Mouse (Mus musculus): ENCODE results near the gene Pglyrp2.
A peak's percentile ranks its signal among the peaks of the same experiment; 100 is the strongest.

Pglyrp2 gene

DNA sequence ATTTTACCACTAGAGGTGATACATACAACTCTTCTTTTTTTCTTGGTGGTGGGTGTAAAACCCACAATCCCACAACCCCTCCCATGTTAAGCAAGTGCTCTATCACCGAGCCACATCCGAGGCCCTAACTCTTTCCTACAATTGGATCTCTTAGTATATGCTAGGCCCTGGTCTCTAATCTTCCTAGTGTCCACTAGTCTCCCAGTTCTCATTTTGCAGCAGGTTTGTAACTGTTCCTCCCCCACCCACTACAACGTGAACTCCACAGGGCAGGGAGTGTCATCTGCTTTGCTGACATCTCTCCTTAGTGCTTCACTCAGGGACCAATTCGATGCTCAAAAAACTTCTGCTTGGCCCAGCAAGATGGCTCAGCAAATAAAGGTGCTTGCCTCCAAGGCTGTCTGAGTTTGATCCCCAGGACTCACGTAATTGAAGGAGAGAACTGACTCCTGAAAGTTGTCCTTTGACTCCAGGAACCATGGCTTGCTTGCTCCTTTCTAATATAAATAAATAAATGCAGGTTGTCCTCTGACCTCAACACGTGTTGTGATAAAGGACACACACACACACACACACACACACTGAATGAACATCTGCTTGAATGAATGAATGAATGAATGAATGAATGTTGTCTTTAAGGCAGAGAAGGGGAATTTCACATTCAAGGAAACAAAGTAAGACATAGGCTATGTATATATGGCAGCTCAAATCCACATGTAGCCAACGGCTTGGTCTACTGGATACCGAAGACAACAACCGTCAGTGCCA lies 21.8 kb downstream of the Pglyrp2 start:
- DNase-seq (ENCODE audit: low spot score) = no peak

DNA sequence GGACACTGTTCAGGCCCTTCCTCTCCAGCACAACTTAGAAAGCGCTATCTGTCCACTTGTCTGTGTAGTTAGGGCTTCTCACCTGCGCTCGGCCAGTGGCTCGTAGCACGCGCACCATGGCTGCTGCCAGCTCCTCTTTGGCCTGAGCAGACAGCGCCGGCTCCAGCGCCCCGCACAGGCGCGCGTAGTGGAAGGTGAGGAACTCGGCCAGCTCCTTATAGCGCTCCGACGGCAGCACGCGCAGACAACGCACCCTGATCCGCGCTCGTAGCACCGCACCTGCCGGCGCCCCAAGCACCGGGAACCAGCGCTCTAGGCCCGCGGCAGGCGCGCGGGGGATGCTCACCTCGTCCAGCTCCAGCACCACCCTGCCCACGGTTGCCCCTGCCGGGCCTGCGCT lies 27.7 kb downstream of the Pglyrp2 start:
- no peak for DNase-seq (ENCODE audit: low spot score)

DNA sequence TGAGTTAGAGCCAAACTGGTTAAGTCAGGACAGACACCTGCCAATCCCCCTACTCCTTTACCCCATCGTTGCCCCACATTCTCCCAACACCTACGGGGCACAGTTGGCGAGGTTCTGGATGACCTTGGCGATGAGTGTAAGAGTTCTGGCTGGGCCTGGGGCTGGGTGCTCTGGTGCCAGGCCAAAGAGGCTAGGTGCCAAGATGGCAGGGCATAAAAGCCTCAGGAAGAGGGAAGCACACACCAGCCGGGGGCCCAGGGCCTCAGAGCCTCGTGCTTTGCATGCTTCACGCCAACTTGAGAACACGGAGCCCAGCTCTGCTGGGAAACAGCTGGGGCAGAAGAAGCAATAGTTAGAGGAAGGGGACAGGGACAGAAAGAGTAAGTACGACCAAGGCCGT lies 30.0 kb downstream of the Pglyrp2 start:
- no peak for DNase-seq (ENCODE audit: low spot score)

DNA sequence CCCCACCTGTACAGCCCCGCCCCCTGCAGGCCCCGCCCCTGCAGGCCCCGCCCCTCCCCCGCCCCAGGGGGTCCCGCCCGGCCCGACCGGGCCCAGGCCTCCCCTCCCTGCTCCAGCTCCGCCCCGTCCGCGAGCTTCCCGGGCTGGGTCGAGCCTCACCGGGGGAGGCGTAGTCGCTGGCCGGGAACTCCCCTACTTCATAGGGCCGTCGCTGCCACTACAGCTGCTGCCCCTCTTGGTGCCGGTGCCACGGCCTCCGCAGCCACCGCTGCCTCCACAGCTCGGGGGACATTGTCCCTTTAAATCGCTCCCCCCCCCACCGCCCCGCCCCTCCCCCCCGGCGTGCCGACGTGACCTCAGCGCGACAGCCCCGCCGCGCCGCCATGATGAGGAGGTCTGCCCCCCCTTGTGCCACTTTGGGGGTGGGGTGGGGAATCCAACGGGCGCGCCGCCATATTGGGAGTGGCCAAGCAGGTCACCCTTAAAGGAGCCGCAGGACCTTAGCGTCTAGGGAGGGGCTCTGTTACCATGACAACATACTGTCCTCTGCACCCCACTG lies 34.8 kb downstream of the Pglyrp2 start, which contains the start of gene Wiz:
Gene Wiz (minus strand): TSS at position 339 of the 559 bp plus-strand sequence.
- DNase-seq (ENCODE audit: low spot score) = peak; percentile 95

DNA sequence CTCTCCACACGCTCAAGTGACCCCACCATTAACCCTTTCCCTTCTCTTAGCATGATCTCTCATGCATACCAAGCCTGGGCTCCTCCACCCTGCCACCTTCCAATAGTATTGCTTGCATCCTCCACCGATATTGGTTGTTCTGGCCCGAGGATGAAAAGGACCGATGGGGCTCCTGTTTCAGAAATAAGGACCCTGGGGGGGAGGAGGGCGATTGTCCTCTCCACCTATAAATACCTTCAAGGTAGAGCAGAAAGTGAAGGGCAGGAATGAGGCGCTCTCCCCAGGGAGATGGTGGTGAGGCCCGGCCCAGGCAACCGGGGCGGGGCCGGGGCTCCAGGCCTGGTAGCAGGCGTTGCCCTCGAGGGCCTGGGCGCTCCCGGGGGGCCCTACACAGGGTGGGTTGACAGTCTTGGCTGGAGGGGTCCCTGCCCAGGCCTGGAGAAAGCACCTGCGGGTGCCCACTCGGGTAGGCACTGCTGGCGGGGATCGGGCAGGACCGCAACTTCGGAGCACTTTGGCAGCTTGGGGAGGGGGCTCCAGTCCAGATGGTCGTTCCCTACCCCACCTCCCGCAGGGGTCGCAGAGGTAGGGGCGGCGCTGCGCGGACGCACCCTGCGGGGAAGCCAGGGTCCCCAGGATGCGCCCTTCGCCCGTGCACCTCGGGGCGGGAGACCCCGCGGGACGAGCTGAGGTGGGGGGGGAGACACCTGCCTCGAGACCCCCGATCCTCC lies 35.4 kb downstream of the Pglyrp2 start:
- DNase-seq (ENCODE audit: low spot score) = peak; percentile 33

DNA sequence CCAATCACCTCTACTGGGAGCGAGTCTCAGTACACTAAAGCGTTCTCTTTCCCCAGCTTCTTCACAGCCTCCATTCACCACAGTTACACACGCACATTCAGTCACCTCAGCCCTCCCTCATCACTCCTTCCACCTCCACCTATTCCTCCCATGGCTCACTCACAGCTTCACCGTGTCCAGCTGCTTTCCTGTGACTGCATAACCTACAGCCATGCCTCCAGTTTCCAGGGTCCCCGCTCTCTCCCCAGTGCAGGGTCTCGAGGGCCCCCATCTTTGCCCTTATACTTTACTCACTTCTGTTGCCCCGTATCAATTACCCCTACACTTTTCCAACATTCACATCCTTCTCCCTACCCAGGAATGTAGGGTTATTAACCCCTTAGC lies 36.0 kb downstream of the Pglyrp2 start:
- no peak for DNase-seq (ENCODE audit: low spot score)

DNA sequence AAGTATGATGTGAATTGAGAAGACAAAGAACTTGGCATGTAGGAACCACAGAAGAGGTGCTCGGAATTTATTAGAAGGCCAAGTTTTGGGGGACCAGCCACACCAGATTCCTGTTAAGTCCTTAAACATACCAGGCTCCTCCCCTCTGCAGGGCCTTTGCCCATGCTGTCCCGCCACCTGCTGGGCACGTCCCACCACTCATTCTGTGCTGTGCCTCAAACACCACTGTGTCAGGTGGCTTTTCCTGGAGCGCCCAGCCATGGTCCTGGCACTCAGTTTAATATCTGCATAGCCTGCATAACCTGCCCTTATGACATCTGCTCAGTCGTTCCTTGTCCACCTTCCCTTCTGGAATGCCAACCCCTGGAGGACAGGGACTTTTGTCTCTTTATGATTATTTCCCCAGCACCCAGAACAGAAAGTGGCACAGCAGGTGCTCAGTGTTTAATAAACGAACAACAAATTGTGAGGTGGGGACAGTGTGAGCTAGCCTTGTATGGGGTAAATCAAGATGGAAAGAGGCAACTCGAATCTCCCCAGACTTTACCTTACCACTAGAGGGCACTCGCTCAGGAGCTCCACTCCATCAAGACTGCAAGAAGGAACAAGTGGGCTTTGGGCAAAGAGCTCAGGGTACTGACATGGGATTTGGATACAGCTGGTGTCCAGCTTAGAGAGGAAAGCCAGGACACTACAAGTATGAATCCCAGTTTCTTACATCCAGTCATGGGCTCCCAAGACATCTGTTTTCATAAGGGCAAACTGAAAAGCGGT lies 37.1 kb downstream of the Pglyrp2 start:
- DNase-seq (ENCODE audit: low spot score) = peak; percentile 63

DNA sequence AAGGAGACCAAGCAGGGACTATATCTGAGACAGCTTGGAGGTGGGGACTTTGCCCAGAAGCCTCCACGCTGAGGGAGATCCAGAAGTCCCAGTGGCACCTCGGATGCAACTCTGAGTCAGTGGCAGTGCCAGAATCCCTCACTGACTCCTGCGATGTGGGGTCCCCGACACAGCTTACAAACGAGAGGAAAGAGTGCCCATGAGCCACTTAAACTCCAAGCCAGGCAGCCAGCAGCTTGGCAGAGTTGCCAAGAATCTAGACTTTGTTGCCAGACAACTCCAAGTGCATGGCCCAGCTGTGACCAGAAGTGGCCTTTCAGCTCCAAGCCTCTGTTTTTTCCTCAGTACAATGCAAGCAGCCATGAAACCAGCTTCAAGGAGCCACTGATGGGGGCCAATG lies 40.3 kb downstream of the Pglyrp2 start:
- no peak for DNase-seq (ENCODE audit: low spot score)

DNA sequence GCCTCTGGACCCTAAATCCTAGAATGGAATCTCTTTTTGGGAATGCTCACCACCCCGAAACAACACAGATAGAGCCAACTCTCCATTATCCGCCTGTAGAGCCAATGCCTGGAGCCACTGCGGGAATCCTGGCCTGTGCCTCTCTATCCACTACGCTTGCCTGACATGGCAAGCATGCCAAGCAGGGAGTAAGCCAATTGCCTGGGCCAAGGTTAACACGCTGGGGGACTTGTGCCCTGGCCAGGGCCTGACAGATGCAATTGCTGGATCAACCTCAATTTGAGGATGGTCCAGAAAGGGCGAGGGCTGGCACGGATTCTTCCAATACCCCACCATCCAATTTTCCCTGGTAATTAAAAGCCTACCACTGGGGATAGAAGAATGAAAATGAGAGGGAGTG lies 41.4 kb downstream of the Pglyrp2 start:
- DNase-seq (ENCODE audit: low spot score) = no peak

DNA sequence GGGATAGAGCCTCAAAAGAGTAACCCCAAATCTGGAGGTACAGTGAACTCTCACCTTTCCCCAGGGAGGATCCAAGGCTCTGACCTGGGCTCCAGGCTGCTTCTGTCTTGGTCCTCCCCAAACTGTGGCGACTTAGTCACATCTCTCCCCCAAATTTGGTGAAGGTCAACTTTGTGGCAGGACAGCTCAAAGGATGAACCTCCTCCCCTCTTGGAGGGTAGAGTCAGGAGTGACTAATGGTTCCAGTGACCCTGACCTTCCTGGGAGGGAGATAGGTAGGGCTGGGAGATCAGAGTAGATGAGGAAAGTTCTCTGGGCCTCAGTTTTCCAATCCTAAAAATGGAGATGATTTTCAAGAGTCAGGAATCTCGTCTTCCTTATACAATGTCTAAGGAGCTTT lies 45.2 kb downstream of the Pglyrp2 start:
- DNase-seq (ENCODE audit: low spot score) = no peak

DNA sequence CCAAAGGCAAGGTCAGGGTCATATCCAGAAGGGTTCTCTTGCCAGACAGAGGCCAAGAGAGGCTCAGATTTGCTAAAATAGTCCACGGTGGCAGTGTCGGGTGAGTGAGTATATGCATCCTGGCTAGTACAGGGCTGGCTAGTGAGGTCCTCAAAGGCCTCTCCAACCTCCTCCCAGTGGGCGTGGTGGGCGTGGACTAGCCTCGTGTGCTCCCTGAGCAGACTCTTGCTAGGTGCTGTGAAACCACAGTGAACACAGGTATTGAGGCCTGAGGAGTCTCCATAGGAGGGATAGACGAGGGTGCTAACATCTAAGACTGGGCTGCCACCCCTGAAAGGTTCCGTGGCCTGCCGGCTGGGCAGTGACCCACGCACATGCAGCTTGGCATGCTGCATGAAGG lies 46.8 kb downstream of the Pglyrp2 start:
- no peak for DNase-seq (ENCODE audit: low spot score)

DNA sequence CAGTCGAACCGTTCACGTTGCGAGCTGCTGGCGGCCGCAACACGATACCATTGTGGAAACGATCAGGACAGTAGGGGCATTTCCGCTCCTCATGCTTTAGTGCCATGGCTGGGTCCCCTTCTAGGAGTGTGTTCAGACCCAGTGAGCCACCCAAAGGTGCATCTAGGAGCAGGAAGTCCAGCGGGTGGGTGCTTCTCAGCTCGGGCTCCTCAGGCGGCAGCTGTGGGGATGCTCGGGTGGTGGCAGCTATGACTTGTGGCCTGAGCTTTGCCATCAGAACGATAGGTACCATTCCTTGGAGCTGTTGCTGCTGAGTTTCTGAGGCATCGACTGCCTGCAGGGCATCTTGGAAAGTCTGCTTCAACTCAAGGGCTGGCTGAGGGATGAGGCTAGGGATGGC lies 47.5 kb downstream of the Pglyrp2 start:
- DNase-seq (ENCODE audit: low spot score) = no peak

DNA sequence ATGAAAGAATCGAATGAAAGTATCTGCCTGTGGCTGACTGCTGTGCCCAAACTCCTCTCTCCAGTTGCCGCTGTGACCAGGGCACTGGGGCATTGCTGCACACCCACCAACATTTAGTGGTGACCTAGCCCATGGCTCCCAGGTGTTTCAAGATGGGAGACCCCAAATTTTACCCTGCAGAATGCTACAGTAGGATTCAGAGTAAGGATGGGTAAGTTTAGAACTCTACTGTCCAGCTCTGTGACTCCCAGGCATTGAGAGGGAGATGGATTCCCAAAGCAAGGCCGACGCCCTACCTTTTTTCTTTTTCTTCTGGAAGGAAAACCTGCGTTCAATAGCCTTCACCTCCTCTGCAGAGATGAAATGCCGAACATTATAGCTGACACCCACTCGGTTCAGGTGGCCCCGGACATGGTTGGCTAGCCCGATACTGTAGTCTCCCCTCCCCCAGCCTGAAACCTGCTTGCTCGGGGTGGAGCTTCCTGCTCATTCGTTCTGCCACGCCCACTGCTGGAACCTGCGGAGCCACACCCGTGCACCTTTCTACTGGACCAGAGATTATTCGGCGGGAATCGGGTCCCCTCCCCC lies 54.9 kb downstream of the Pglyrp2 start:
- DNase-seq (ENCODE audit: low spot score) = no peak

DNA sequence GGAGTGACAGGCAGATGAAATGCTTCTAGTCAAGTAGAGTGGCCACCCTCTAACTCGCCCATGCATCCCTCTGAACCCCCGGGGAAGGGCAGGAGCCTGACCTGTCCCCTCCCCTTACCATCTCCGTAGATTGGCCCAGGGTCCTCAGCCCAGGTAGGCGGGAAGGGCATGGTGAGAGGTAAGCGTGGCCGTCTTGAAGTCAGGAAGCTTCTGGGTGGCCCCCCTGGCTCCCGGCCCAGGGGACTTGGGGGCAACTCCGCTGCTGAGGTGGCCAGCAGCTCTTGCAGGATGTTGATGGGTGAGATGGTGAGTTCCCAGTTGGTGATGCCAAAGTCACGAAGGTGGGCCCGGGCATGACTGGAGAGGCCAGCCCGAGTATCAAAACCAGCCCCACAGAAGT lies 56.3 kb downstream of the Pglyrp2 start:
- no peak for DNase-seq (ENCODE audit: low spot score)

DNA sequence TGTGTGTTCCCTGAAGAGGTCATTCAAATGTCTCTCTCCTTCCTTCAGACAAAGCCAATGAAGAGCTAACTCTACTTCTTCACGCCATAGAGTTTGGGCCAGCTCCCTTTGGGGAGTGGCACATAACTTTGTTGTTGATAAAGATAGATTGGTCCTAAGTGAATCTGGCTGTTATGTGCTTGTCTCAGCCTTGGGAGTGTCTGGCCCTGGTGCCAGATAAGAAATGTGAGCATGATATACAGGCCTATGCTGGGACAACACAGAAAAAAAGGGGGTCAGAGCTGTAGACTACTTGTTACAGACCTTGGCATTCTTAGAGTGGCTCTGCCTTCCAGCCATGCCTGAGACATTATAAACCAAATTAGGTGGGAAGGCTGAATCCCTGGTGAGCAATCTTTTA lies 58.7 kb downstream of the Pglyrp2 start:
- no peak for DNase-seq (ENCODE audit: low spot score)

DNA sequence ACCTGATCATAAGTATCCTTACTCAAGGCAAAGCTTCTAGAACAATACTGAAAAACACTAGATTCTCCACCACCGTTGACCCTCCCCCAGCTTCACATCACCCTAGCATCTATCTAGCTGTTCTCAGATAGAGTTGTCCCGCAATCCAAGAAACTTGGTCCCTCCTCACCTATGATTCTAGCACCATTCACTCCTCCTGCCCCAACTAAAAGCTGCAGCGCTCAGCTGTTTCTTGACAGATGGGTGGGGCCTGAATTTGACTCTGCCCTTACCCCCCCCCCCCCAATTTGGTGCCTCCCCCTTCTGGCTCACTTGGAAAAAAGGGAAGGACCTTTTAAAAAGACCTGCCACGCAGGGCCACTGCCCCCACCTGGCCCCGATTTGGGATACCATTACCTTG lies 59.1 kb downstream of the Pglyrp2 start:
- no peak for DNase-seq (ENCODE audit: low spot score)

DNA sequence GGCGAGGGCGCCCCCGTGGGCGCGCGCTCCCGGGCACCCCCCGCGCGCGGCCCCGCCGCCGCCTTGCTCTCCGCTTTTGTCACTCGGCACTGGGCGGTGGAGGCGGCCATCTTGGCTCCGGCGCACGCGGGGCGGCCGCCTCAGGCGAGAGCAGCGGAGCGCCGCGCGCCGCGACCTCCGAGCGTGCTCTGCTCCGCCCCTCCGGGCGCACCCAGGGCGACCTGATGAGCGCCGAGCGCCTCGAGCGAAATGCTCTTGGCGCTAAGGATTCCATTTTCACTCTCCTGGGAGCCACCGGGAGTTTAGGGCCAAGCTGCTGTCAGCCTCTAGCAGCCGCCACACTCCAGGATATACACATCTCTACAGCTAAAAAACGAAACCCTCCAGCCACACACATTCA lies 59.6 kb downstream of the Pglyrp2 start:
- peak; percentile 86 for DNase-seq (ENCODE audit: low spot score)

DNA sequence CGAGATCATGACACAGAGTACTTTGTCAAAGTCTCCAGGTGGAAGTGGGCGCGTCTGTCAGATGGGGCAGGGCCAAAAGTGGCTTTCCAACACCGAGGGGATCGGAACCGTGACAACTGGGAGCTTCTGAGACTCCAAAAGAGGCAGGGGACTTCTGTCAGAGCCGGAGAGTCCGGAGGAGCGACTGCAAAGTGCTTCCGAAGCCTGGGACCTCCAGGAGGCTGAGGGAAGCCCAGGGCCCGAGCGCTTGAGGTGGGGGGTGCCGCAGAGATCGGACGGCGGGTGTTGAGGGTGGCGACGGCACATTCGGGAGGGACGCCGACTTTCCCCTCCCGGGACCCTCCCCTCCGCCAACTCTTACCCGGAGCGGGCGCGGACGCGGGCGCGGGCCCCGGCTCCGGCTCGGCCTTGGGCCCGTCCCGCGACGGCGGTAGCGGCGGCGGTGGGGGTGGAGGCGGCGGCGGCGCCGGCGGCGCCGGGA lies 60.1 kb downstream of the Pglyrp2 start:
- DNase-seq (ENCODE audit: low spot score) = no peak

DNA sequence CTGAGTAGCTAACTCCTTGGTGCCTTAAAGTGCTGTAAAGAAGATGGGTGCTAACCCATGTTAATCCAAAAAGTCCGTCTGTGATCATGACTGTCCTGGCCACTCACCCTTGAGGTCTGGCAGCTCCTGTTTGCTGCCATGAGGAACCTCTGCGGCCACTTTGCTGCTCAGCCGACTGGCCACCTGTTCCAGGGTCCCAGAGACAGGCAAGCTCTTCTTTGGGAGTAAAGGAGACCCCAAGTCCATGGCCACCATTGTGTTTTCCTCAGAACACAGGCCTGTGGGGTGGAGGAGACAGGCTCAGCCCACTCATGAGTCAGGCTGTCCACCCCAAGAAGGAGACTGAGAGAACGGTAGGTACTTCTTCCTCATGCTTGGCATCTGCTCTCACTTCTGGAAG lies 61.3 kb downstream of the Pglyrp2 start:
- DNase-seq (ENCODE audit: low spot score) = no peak

Data from layer of hippocampus, adult 11-12 months (tissue).